ENCODE assay signal across 15 mouse cellular contexts in genomic region chr5:15689659-15690213, GRCm38 (mm10). TPM values are rescaled to one million over a fixed set of nuclear protein-coding genes. Genes with fewer than 3 reads are reported as not detected.
A peak's percentile ranks its signal among the peaks of the same experiment; 100 is the strongest.
DNase-seq lines count a peak whose midpoint lies in the region; ATAC-seq and TF ChIP-seq lines count a peak whose summit lies in the region.
"Not testable (repeated sequence)": the region's sequence is repeated elsewhere in the genome, so short reads cannot be mapped to it uniquely, and the experiment has no call there.
"Had no signal": no experiment of that assay in that cellular context is flagged by ENCODE, and none has a peak within 500 bp of the region (broad histone marks: within the 10 kb centered on the region; RNA-seq: fewer than 3 reads in every experiment).

No protein-coding gene starts in this region.

- not testable (repeated sequence) for H3K4me3 ChIP-seq in embryonic facial prominence, embryonic 13.5 days; forebrain, postnatal 0 days (ENCODE audit: low read depth, low read length); hindbrain, embryonic 12.5 days; intestine, embryonic 16.5 days (ENCODE audit: low read length); limb, embryonic 14.5 days (replicated peaks; ENCODE audit: low read length); lung, embryonic 14.5 days (ENCODE audit: low read depth, low read length); midbrain, embryonic 16.5 days (ENCODE audit: low read depth, low read length); stomach, embryonic 16.5 days (replicated peaks; ENCODE audit: low read length)

- H3K4me1 ChIP-seq in embryonic facial prominence, embryonic 13.5 days; forebrain, postnatal 0 days (ENCODE audit: insufficient read depth); hindbrain, embryonic 12.5 days; intestine, embryonic 16.5 days (ENCODE audit: control insufficient read depth, insufficient read depth, low read length); limb, embryonic 14.5 days (ENCODE audit: control insufficient read depth, insufficient read depth, low read length); lung, embryonic 14.5 days (ENCODE audit: insufficient read depth); midbrain, embryonic 16.5 days (ENCODE audit: control insufficient read depth, insufficient read depth, low read length); stomach, embryonic 16.5 days (ENCODE audit: control insufficient read depth, insufficient read depth, low read length): not testable (repeated sequence)

- WGBS in embryonic facial prominence, embryonic 13.5 days, result 78% methylated on average over 6 of the region's 6 CpGs
- 67% methylated on average over 6 of the region's 6 CpGs for WGBS in forebrain, postnatal 0 days
- WGBS in hindbrain, embryonic 12.5 days, result 74% methylated on average over 6 of the region's 6 CpGs
- 72% methylated on average over 6 of the region's 6 CpGs for WGBS in intestine, embryonic 16.5 days
- 68% methylated on average over 6 of the region's 6 CpGs for WGBS in limb, embryonic 14.5 days
- WGBS in lung, embryonic 14.5 days, result 68% methylated on average over 6 of the region's 6 CpGs
- 69% methylated on average over 5 of the region's 6 CpGs for WGBS in midbrain, embryonic 16.5 days
- WGBS in stomach, embryonic 16.5 days, result 75% methylated on average over 6 of the region's 6 CpGs

- not testable (repeated sequence) for DNase-seq in forebrain, postnatal 0 days; limb, embryonic 14.5 days (ENCODE audit: low spot score); lung, embryonic 14.5 days

- peak; percentile 87 for ATAC-seq in embryonic facial prominence, embryonic 13.5 days (ENCODE audit: insufficient number of reproducible peaks, insufficient read depth, low FRiP score, low TSS enrichment, low read depth)
- peak; percentile 66 for ATAC-seq in forebrain, postnatal 0 days
- peak; percentile 87 for ATAC-seq in hindbrain, embryonic 12.5 days (ENCODE audit: low FRiP score)
- peak; percentile 79 for ATAC-seq in intestine, embryonic 16.5 days
- peak; percentile 90 for ATAC-seq in limb, embryonic 14.5 days (ENCODE audit: low FRiP score, low read depth)
- ATAC-seq in lung, embryonic 14.5 days (ENCODE audit: insufficient read depth), result peak; percentile 78
- peak; percentile 78 for ATAC-seq in midbrain, embryonic 16.5 days
- peak; percentile 81 for ATAC-seq in stomach, embryonic 16.5 days (ENCODE audit: insufficient read depth, low FRiP score)

- TF ChIP-seq CTCF in forebrain, postnatal 0 days (IDR thresholded peaks at IDR 0.05; ENCODE audit: low read depth); lung, embryonic 14.5 days (IDR thresholded peaks at IDR 0.05; ENCODE audit: low read depth): not testable (repeated sequence)

- H3K36me3 ChIP-seq in embryonic facial prominence, embryonic 13.5 days; forebrain, postnatal 0 days (ENCODE audit: insufficient read depth); hindbrain, embryonic 12.5 days; intestine, embryonic 16.5 days (ENCODE audit: control insufficient read depth, insufficient read depth, low read length); limb, embryonic 14.5 days (ENCODE audit: control insufficient read depth, insufficient read depth, low read length); lung, embryonic 14.5 days (ENCODE audit: insufficient read depth); midbrain, embryonic 16.5 days (ENCODE audit: control insufficient read depth, insufficient read depth, low read length); stomach, embryonic 16.5 days (ENCODE audit: control insufficient read depth, insufficient read depth, low read length): not testable (repeated sequence)

- H3K4me2 ChIP-seq in embryonic facial prominence, embryonic 13.5 days; forebrain, postnatal 0 days (ENCODE audit: low read depth); hindbrain, embryonic 12.5 days (replicated peaks); intestine, embryonic 16.5 days (ENCODE audit: low read depth, low read length); limb, embryonic 14.5 days (replicated peaks; ENCODE audit: low read depth, low read length, severe bottlenecking); lung, embryonic 14.5 days; midbrain, embryonic 16.5 days (ENCODE audit: low read length); stomach, embryonic 16.5 days (ENCODE audit: low read depth, low read length): not testable (repeated sequence)

- TF ChIP-seq POLR2A in limb, embryonic 14.5 days (IDR thresholded peaks at IDR 0.05; ENCODE audit: borderline replicate concordance, extremely low read depth, insufficient read depth, insufficient read length), result not testable (repeated sequence)

- H3K9me3 ChIP-seq in embryonic facial prominence, embryonic 13.5 days, result peaks cover 11% of the 10 kb centered on the region
- H3K9me3 ChIP-seq in forebrain, postnatal 0 days (ENCODE audit: low read length); intestine, embryonic 16.5 days (ENCODE audit: control insufficient read depth, low read length); stomach, embryonic 16.5 days (replicated peaks; ENCODE audit: control insufficient read depth, low read length): not testable (repeated sequence)
- H3K9me3 ChIP-seq in hindbrain, embryonic 12.5 days (replicated peaks), result peaks cover 25% of the 10 kb centered on the region
- H3K9me3 ChIP-seq in limb, embryonic 14.5 days (ENCODE audit: control insufficient read depth, low read length), result peaks cover 12% of the 10 kb centered on the region
- H3K9me3 ChIP-seq in lung, embryonic 14.5 days (ENCODE audit: low read depth, low read length), result peaks cover 12% of the 10 kb centered on the region; the same call in 1 of the 2 replicates
- peaks cover 14% of the 10 kb centered on the region for H3K9me3 ChIP-seq in midbrain, embryonic 16.5 days (replicated peaks; ENCODE audit: control insufficient read depth, low read length, poor library complexity, severe bottlenecking)

- not testable (repeated sequence) for H3K27ac ChIP-seq in embryonic facial prominence, embryonic 13.5 days; forebrain, postnatal 0 days (ENCODE audit: low read depth, low read length); hindbrain, embryonic 12.5 days; intestine, embryonic 16.5 days (ENCODE audit: low read length); limb, embryonic 14.5 days (replicated peaks; ENCODE audit: low read depth, low read length); lung, embryonic 14.5 days (ENCODE audit: low read depth); midbrain, embryonic 16.5 days (ENCODE audit: low read length); stomach, embryonic 16.5 days (ENCODE audit: low read length)

- not testable (repeated sequence) for H3K9ac ChIP-seq in embryonic facial prominence, embryonic 13.5 days; forebrain, postnatal 0 days; hindbrain, embryonic 12.5 days; intestine, embryonic 16.5 days (ENCODE audit: low read depth, low read length); limb, embryonic 14.5 days (ENCODE audit: low read depth, low read length, severe bottlenecking); lung, embryonic 14.5 days; midbrain, embryonic 16.5 days (ENCODE audit: low read depth, low read length); stomach, embryonic 16.5 days (ENCODE audit: low read length)

- not testable (repeated sequence) for H3K27me3 ChIP-seq in embryonic facial prominence, embryonic 13.5 days; forebrain, postnatal 0 days (ENCODE audit: insufficient read depth, low read length); hindbrain, embryonic 12.5 days; intestine, embryonic 16.5 days (replicated peaks; ENCODE audit: control insufficient read depth, insufficient read depth, low read length); limb, embryonic 14.5 days (ENCODE audit: control insufficient read depth, insufficient read depth, low read length); lung, embryonic 14.5 days (ENCODE audit: insufficient read depth, low read length); midbrain, embryonic 16.5 days (ENCODE audit: control insufficient read depth, insufficient read depth, low read depth, low read length); stomach, embryonic 16.5 days (ENCODE audit: control insufficient read depth, insufficient read depth, low read length)

RNA-seq across cellular contexts. Expression of gene Speer4c, which starts 24.3 kb away (rescaled TPM):
- polyA plus RNA-seq in embryonic facial prominence, embryonic 13.5 days (2015; fragmentation: Nextera tagmentation; extraction: Ambion mirVana), result not detected in 2 replicates
- not detected in 2 replicates for total RNA-seq in forebrain, postnatal 0 days (2014; rRNA removed)
- not detected in 2 replicates for polyA plus RNA-seq in forebrain, postnatal 0 days (2015; fragmentation: Nextera tagmentation; extraction: Ambion mirVana)
- not detected in 2 replicates for polyA plus RNA-seq in hindbrain, embryonic 12.5 days (2016; fragmentation: Nextera tagmentation; extraction: Ambion mirVana)
- polyA plus RNA-seq in intestine, embryonic 16.5 days (2015; fragmentation: Nextera tagmentation; extraction: Ambion mirVana), result not detected in 2 replicates
- 0.05 TPM in 1 of 2 replicates, not detected in the other for polyA plus RNA-seq in limb, embryonic 14.5 days (2012; rRNA removed)
- not detected in 2 replicates for polyA plus RNA-seq in limb, embryonic 14.5 days (2014; fragmentation: Nextera tagmentation; extraction: Ambion mirVana)
- not detected in 2 replicates for polyA plus RNA-seq in lung, embryonic 14.5 days (2014; fragmentation: Nextera tagmentation; extraction: Ambion mirVana)
- not detected in 2 replicates for polyA plus RNA-seq in midbrain, embryonic 16.5 days (2015; fragmentation: Nextera tagmentation; extraction: Ambion mirVana)
- polyA plus RNA-seq in stomach, embryonic 16.5 days (2015; fragmentation: Nextera tagmentation; extraction: Ambion mirVana), result not detected in 2 replicates
- total RNA-seq: adrenal gland, postnatal 10 days; common myeloid progenitor, adult 5-6 weeks; gastrocnemius, postnatal 25 days; megakaryocyte progenitor cell, adult 5-6 weeks; MEL had no signal
- polyA plus RNA-seq: cerebellum, adult 2 months; spleen, adult 2 months had no signal

RNA-seq across cellular contexts. Expression of gene 4930572O03Rik, which starts 32.9 kb away (rescaled TPM):
- not detected in 2 replicates for polyA plus RNA-seq in embryonic facial prominence, embryonic 13.5 days (2015; fragmentation: Nextera tagmentation; extraction: Ambion mirVana)
- not detected in 2 replicates for total RNA-seq in forebrain, postnatal 0 days (2014; rRNA removed)
- not detected in 2 replicates for polyA plus RNA-seq in forebrain, postnatal 0 days (2015; fragmentation: Nextera tagmentation; extraction: Ambion mirVana)
- polyA plus RNA-seq in hindbrain, embryonic 12.5 days (2016; fragmentation: Nextera tagmentation; extraction: Ambion mirVana), result not detected in 2 replicates
- not detected in 2 replicates for polyA plus RNA-seq in intestine, embryonic 16.5 days (2015; fragmentation: Nextera tagmentation; extraction: Ambion mirVana)
- polyA plus RNA-seq in limb, embryonic 14.5 days (2012; rRNA removed), result not detected in 2 replicates
- polyA plus RNA-seq in limb, embryonic 14.5 days (2014; fragmentation: Nextera tagmentation; extraction: Ambion mirVana), result not detected in 2 replicates
- polyA plus RNA-seq in lung, embryonic 14.5 days (2014; fragmentation: Nextera tagmentation; extraction: Ambion mirVana), result not detected in 2 replicates
- polyA plus RNA-seq in midbrain, embryonic 16.5 days (2015; fragmentation: Nextera tagmentation; extraction: Ambion mirVana), result not detected in 2 replicates
- not detected in 2 replicates for polyA plus RNA-seq in stomach, embryonic 16.5 days (2015; fragmentation: Nextera tagmentation; extraction: Ambion mirVana)
- total RNA-seq: adrenal gland, postnatal 10 days; common myeloid progenitor, adult 5-6 weeks; gastrocnemius, postnatal 25 days; megakaryocyte progenitor cell, adult 5-6 weeks; MEL had no signal
- polyA plus RNA-seq: cerebellum, adult 2 months; spleen, adult 2 months had no signal
